Mouse (Mus musculus): Measurements from ENCODE around the gene Hipk2.

GRCm38 (mm10) chr6:38921810-38922116, 45.8 kb upstream of the Hipk2 start:
- no peak for TF ChIP-seq CTCF (conservative IDR thresholded peaks at IDR 0.05; ENCODE audit: low read length)
- no peak for TF ChIP-seq POU5F1 (IDR thresholded peaks at IDR 0.05; ENCODE audit: borderline replicate concordance, low read length)
- TF ChIP-seq NANOG (IDR thresholded peaks at IDR 0.05; ENCODE audit: borderline replicate concordance, low read length): no peak
